Mouse (Mus musculus): Measurements from ENCODE around the gene Morc1. TPM values are rescaled to one million over a fixed set of nuclear protein-coding genes. Genes with fewer than 3 reads are reported as not detected.

Morc1 gene
- polyA plus RNA-seq, 1 experiment from 2014 or later, result 0.05 TPM

DNA sequence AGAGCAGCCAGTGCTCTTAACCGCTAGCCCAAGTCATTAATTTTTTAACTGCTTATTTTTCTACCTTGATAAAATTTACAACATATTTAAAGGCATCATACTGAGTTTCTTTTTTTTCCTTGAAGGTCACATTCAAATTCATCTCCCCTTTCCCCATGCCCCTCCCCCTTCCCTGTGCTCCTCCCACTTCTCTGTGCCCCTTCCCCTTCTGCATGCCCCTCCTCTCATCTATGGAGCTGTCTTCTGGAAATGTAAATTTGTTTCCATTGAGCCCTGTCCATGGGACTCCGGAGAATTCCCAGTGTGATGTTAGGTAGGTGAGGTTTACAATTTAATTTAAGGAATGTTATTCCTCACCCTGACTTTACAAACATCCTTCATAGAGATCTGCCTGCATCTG is 180.4 kb downstream of the Morc1 start:
- Histone ChIP-seq H3K4me3 (no peak overlapping the region), H3K27me3 (ENCODE audit: insufficient read depth, poor library complexity, severe bottlenecking) (no peaks in the 10 kb centered on the region), H3K27ac (no peak overlapping the region), H3K36me3 (no peaks in the 10 kb centered on the region), H3K9me3 (no peaks in the 10 kb centered on the region), H3K4me1 (no peaks in the 10 kb centered on the region)
- 87% methylated on average over 2 of the region's 2 CpGs for WGBS
- DNase-seq (ENCODE audit: low spot score), result no peak

GRCm38 (mm10) chr16:48613783-48614182 is 182.7 kb downstream of the Morc1 start:
- DNase-seq (ENCODE audit: low spot score), result no peak
- Histone ChIP-seq H3K9me3 (no peaks in the 10 kb centered on the region), H3K36me3 (no peaks in the 10 kb centered on the region), H3K27me3 (ENCODE audit: insufficient read depth, poor library complexity, severe bottlenecking) (no peaks in the 10 kb centered on the region), H3K4me3 (no peak overlapping the region), H3K4me1 (no peaks in the 10 kb centered on the region), H3K27ac (no peak overlapping the region)
- WGBS, result 42% methylated on average over 1 of the region's 1 CpGs

DNA sequence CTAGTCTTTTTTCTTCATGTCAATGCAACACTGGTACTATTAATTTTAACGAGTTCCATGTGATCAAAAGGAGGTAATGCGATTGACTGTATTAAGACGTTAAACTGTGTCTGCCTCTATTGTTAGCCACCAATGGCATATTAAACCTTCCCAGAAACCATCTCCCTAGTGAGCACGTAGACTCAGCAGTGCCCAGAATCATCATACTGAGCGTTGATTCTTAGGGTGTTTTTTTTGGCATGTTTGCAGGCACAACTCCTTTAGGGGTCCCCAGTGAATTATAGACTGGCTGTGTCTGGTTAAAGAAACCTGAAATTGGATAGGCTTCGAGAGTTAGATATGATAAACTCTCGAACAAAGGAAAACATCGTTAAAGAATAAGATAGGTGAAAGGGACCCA is 189.5 kb downstream of the Morc1 start:
- 58% methylated on average over 8 of the region's 8 CpGs for WGBS
- Histone ChIP-seq H3K27me3 (ENCODE audit: insufficient read depth, poor library complexity, severe bottlenecking) (no peaks in the 10 kb centered on the region), H3K9me3 (no peaks in the 10 kb centered on the region), H3K4me3 (no peak overlapping the region), H3K4me1 (no peaks in the 10 kb centered on the region), H3K36me3 (no peaks in the 10 kb centered on the region), H3K27ac (no peak overlapping the region)
- no peak for DNase-seq (ENCODE audit: low spot score)

GRCm38 (mm10) chr16:48621019-48621418 is 190.0 kb downstream of the Morc1 start:
- Histone ChIP-seq H3K4me3 (no peak overlapping the region), H3K27me3 (ENCODE audit: insufficient read depth, poor library complexity, severe bottlenecking) (no peaks in the 10 kb centered on the region), H3K27ac (no peak overlapping the region), H3K9me3 (no peaks in the 10 kb centered on the region), H3K4me1 (no peaks in the 10 kb centered on the region), H3K36me3 (no peaks in the 10 kb centered on the region)
- DNase-seq (ENCODE audit: low spot score), result no peak
- 49% methylated on average over 2 of the region's 2 CpGs for WGBS

- Histone ChIP-seq H3K27ac (no peak overlapping the region), H3K36me3 (no peaks in the 10 kb centered on the region), H3K4me3 (no peak overlapping the region), H3K4me1 (no peaks in the 10 kb centered on the region), H3K27me3 (ENCODE audit: insufficient read depth, poor library complexity, severe bottlenecking) (no peaks in the 10 kb centered on the region), H3K9me3 (no peaks in the 10 kb centered on the region)
- no peak for DNase-seq (ENCODE audit: low spot score)
- 85% methylated on average over 1 of the region's 1 CpGs for WGBS
Observed at GRCm38 (mm10) chr16:48623447-48623846, 192.4 kb downstream of the Morc1 start.

GRCm38 (mm10) chr16:48626186-48626585 is 195.1 kb downstream of the Morc1 start:
- WGBS, result 87% methylated on average over 3 of the region's 3 CpGs
- H3K9me3 ChIP-seq, result no peaks in the 10 kb centered on the region
- no peaks in the 10 kb centered on the region for H3K4me1 ChIP-seq
- H3K36me3 ChIP-seq, result no peaks in the 10 kb centered on the region
- no peaks in the 10 kb centered on the region for H3K27me3 ChIP-seq (ENCODE audit: insufficient read depth, poor library complexity, severe bottlenecking)
- no peak for DNase-seq (ENCODE audit: low spot score)
- no peak overlapping the region for H3K27ac ChIP-seq
- H3K4me3 ChIP-seq, result no peak overlapping the region

GRCm38 (mm10) chr16:48627296-48627695 is 196.3 kb downstream of the Morc1 start:
- no peaks in the 10 kb centered on the region for H3K9me3 ChIP-seq
- H3K4me3 ChIP-seq, result no peak overlapping the region
- no peaks in the 10 kb centered on the region for H3K4me1 ChIP-seq
- H3K27me3 ChIP-seq (ENCODE audit: insufficient read depth, poor library complexity, severe bottlenecking), result no peaks in the 10 kb centered on the region
- no peak overlapping the region for H3K27ac ChIP-seq
- 82% methylated on average over 3 of the region's 3 CpGs for WGBS
- H3K36me3 ChIP-seq, result no peaks in the 10 kb centered on the region
- no peak for DNase-seq (ENCODE audit: low spot score)

DNA sequence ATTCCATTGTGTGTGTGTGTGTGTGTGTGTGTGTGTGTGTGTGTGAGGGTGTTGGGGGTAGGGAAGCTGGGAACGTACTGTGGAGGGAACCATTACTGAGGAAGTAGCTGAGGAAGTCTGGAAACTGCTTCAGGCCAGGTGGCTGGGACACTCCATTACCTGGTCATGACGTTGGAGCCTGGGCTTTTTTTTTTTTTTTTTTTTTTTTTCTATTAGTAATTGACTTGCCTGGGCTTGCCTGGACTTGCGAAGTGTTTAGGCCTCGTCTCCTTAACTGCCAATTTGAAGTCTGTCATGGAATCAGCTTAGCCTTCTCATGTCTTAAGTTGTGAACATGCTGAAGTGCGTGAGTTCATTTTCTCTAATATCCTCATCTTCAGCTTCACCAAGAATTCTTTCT is 198.7 kb downstream of the Morc1 start:
- no peaks in the 10 kb centered on the region for H3K27me3 ChIP-seq (ENCODE audit: insufficient read depth, poor library complexity, severe bottlenecking)
- H3K4me1 ChIP-seq, result no peaks in the 10 kb centered on the region
- WGBS, result 84% methylated on average over 5 of the region's 5 CpGs
- no peak overlapping the region for H3K27ac ChIP-seq
- no peaks in the 10 kb centered on the region for H3K9me3 ChIP-seq
- no peak for DNase-seq (ENCODE audit: low spot score)
- H3K4me3 ChIP-seq, result no peak overlapping the region
- H3K36me3 ChIP-seq, result no peaks in the 10 kb centered on the region

GRCm38 (mm10) chr16:48630466-48630865 is 199.4 kb downstream of the Morc1 start:
- H3K9me3 ChIP-seq, result no peaks in the 10 kb centered on the region
- H3K4me1 ChIP-seq, result no peaks in the 10 kb centered on the region
- H3K36me3 ChIP-seq, result no peaks in the 10 kb centered on the region
- 20% methylated on average over 8 of the region's 8 CpGs for WGBS
- H3K4me3 ChIP-seq, result no peak overlapping the region
- no peaks in the 10 kb centered on the region for H3K27me3 ChIP-seq (ENCODE audit: insufficient read depth, poor library complexity, severe bottlenecking)
- H3K27ac ChIP-seq, result no peak overlapping the region
- no peak for DNase-seq (ENCODE audit: low spot score)

GRCm38 (mm10) chr16:48632351-48632750 is 201.3 kb downstream of the Morc1 start:
- no peak overlapping the region for H3K4me3 ChIP-seq
- H3K4me1 ChIP-seq, result no peaks in the 10 kb centered on the region
- H3K36me3 ChIP-seq, result no peaks in the 10 kb centered on the region
- H3K27me3 ChIP-seq (ENCODE audit: insufficient read depth, poor library complexity, severe bottlenecking), result no peaks in the 10 kb centered on the region
- no peak for DNase-seq (ENCODE audit: low spot score)
- 79% methylated on average over 6 of the region's 6 CpGs for WGBS
- H3K27ac ChIP-seq, result no peak overlapping the region
- no peaks in the 10 kb centered on the region for H3K9me3 ChIP-seq

DNA sequence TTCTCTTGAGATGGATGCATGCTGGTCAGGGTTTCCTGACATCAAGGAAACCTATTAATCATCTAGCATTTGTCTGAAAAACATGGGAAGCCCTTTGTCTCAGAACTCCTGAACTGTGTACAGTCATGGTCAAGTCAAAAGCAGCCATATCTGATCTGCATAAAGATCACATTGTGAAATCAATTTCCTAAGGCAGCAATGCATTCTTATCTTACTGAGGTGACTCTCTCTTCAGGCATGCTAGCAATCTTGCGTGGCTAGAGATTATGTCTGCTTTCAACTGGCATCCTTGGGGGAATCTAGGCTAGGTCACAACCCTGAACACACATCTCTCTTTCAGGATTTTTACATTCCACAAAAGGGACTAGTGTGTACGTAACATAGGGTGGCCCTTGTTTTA is 215.2 kb downstream of the Morc1 start:
- no peak overlapping the region for H3K4me3 ChIP-seq
- DNase-seq (ENCODE audit: low spot score), result no peak
- no peaks in the 10 kb centered on the region for H3K9me3 ChIP-seq
- no peaks in the 10 kb centered on the region for H3K27me3 ChIP-seq (ENCODE audit: insufficient read depth, poor library complexity, severe bottlenecking)
- H3K4me1 ChIP-seq, result no peaks in the 10 kb centered on the region
- H3K27ac ChIP-seq, result no peak overlapping the region
- H3K36me3 ChIP-seq, result no peaks in the 10 kb centered on the region
- 60% methylated on average over 2 of the region's 2 CpGs for WGBS

DNA sequence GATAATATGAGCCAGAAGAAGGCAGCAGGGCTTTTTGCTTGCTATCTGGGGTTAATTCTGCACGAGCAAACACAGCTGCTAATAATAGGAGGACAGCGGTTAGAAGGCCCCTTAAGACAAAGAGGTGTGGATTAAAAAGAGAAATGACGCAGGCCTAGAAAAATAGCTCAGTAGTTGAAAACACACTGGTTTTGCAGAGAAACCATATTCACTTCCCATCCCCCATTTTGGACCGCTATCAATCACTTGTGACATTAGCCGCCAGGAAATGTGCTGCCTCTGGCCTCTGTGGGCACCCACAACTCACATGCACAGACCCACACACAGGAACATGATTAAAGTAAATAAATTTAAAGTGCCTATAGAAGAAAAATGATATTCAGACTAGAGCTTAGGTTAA is 240.7 kb downstream of the Morc1 start:
- Histone ChIP-seq H3K27ac (no peak overlapping the region), H3K9me3 (no peaks in the 10 kb centered on the region), H3K27me3 (ENCODE audit: insufficient read depth, poor library complexity, severe bottlenecking) (no peaks in the 10 kb centered on the region), H3K4me3 (no peak overlapping the region), H3K4me1 (peaks cover 4% of the 10 kb centered on the region; the same call in 1 of the 2 replicates), H3K36me3 (no peaks in the 10 kb centered on the region)
- DNase-seq (ENCODE audit: low spot score), result no peak
- WGBS, result 52% methylated on average over 5 of the region's 5 CpGs

DNA sequence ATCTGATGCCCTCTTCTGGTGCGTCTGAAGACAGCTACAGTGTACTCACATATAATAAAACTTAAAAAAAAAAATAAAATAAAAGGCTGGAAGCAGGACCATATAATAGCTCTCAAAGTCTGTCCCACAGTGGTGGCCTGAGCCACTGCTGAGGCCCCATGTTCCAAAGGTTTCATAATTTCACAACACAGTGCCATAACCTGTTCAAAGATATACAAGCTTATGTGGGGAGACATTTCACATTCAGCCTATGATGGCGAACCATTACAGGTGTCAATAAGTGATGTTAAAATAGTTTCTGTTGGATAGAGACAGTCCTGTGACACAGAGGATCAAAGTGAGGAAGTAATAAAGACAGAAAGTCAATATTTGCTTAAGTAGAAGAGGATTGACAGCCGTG is 241.6 kb downstream of the Morc1 start:
- H3K4me3 ChIP-seq, result no peak overlapping the region
- H3K36me3 ChIP-seq, result no peaks in the 10 kb centered on the region
- H3K27me3 ChIP-seq (ENCODE audit: insufficient read depth, poor library complexity, severe bottlenecking), result no peaks in the 10 kb centered on the region
- peaks cover 4% of the 10 kb centered on the region; the same call in 1 of the 2 replicates for H3K4me1 ChIP-seq
- no peaks in the 10 kb centered on the region for H3K9me3 ChIP-seq
- DNase-seq (ENCODE audit: low spot score), result no peak
- WGBS, result 81% methylated on average over 3 of the region's 3 CpGs
- no peak overlapping the region for H3K27ac ChIP-seq

DNA sequence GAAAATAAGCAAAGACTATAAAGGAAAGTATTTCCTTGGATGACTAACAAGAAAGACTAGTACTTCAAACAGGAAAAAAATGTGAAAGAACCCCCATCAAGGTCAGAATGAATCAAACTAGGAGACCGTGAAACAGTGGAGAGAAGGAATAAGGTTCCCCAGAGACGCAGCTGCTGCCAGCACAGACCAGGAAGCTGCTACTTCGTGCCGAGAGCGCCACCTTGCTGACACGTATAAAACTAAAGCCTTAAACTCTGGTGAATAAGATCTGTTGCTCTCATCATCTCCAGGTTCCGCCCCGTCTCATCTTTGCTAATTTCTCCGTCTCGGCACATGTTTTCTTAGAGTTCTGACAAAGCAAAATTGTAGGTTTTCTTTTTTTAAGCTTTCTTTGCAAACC is 244.6 kb downstream of the Morc1 start:
- Histone ChIP-seq H3K4me1 (peaks cover 4% of the 10 kb centered on the region; the same call in 1 of the 2 replicates), H3K4me3 (no peak overlapping the region), H3K9me3 (no peaks in the 10 kb centered on the region), H3K27ac (no peak overlapping the region), H3K36me3 (no peaks in the 10 kb centered on the region), H3K27me3 (ENCODE audit: insufficient read depth, poor library complexity, severe bottlenecking) (no peaks in the 10 kb centered on the region)
- 17% methylated on average over 10 of the region's 10 CpGs for WGBS
- peak; percentile 84 for DNase-seq (ENCODE audit: low spot score)

All from heart, embryonic 10.5 days (tissue).